Mouse (Mus musculus) embryonic facial prominence, embryonic 13.5 days (tissue): ENCODE measurements around the gene Polr2a. TPM values are rescaled to one million over a fixed set of nuclear protein-coding genes. Genes with fewer than 3 reads are reported as not detected.
"Not testable (repeated sequence)": the region's sequence is repeated elsewhere in the genome, so short reads cannot be mapped to it uniquely, and the experiment has no call there.

Experiments
- ATAC-seq: fragments of 200-750 bp; cut with Nextera tagmentation; 2 replicates; pipeline ENCODE4 v1.8.0; 2017; ENCODE audit warnings: low read depth; ENCODE audit not compliant: insufficient number of reproducible peaks, insufficient read depth, low FRiP score, low TSS enrichment
- H3K27ac ChIP-seq: fragments of 300-500 bp; sonication (generic); 2 replicates; pipeline ENCODE4 v1.5.1; 2015; ENCODE audit warnings: moderate library complexity, mild to moderate bottlenecking, inconsistent platforms
- H3K27me3 ChIP-seq: fragments of 300-500 bp; sonication (generic); 2 replicates; pipeline ENCODE4 v1.6.1; 2015; ENCODE audit warnings: mild to moderate bottlenecking, inconsistent platforms
- H3K36me3 ChIP-seq: fragments of 300-500 bp; sonication (generic); 2 replicates; pipeline ENCODE4 v1.6.1; 2015; ENCODE audit warnings: mild to moderate bottlenecking, inconsistent platforms
- H3K4me1 ChIP-seq: fragments of 300-500 bp; sonication (generic); 2 replicates; pipeline ENCODE4 v1.6.1; 2015; ENCODE audit warnings: inconsistent platforms
- H3K4me2 ChIP-seq: fragments of 300-500 bp; sonication (generic); 2 replicates; pipeline ENCODE4 v1.6.1; 2015; ENCODE audit warnings: moderate library complexity, mild to moderate bottlenecking, inconsistent platforms
- H3K4me3 ChIP-seq: fragments of 300-500 bp; sonication (generic); 2 replicates; pipeline ENCODE4 v1.5.1; 2015; ENCODE audit warnings: mild to moderate bottlenecking, inconsistent platforms
- H3K9ac ChIP-seq: fragments of 300-500 bp; sonication (generic); 2 replicates; pipeline ENCODE4 v1.6.1; 2015; ENCODE audit warnings: mild to moderate bottlenecking, inconsistent platforms
- H3K9me3 ChIP-seq: fragments of 300-500 bp; sonication (generic); 2 replicates; pipeline ENCODE4 v1.6.1; 2016; ENCODE audit warnings: inconsistent platforms
- WGBS: fragments of 180-500 bp; shearing (Covaris S2); methylation state at CpG from one replicate; pipeline ENCODE4 v1.1.7; 2015; ENCODE audit warnings: mixed read lengths; 5-methylcytosine and 5-hydroxymethylcytosine counted together
- polyA plus RNA-seq: library from polyadenylated mRNA; unstranded; fragments of >200 nt; fragmentation: Nextera tagmentation; extraction: Ambion mirVana; gene quantifications from 2 replicates; pipeline ENCODE4 v1.2.1, GENCODE M21; 2015

Polr2a gene
- polyA plus RNA-seq, 1 experiment from 2014 or later: 31.3 TPM

DNA sequence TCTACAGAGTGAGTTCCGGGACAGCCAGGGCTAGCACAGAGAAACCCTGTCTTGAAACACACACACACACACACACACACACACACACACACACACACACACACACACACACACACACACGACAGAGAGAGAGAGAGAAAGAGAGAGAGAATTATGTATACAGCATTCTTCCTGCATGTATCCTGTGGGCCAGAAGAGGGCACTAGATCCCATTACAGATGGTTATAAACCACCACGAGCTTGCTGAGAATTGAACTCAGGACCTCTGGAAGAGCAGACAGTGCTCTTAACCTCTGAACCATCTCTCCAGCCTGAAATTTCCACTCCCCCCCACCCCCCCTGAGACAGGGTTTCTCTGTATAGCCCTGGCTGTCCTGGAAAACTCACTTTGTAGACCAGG, 27.0 kb downstream of the Polr2a start:
- not testable (repeated sequence) for H3K4me2 ChIP-seq, H3K27ac ChIP-seq, H3K27me3 ChIP-seq, H3K9ac ChIP-seq, ATAC-seq, H3K4me3 ChIP-seq, H3K9me3 ChIP-seq, H3K4me1 ChIP-seq
- peaks cover 33% of the 10 kb centered on the region for H3K36me3 ChIP-seq
- WGBS: 88% methylated on average over 2 of the region's 3 CpGs

DNA sequence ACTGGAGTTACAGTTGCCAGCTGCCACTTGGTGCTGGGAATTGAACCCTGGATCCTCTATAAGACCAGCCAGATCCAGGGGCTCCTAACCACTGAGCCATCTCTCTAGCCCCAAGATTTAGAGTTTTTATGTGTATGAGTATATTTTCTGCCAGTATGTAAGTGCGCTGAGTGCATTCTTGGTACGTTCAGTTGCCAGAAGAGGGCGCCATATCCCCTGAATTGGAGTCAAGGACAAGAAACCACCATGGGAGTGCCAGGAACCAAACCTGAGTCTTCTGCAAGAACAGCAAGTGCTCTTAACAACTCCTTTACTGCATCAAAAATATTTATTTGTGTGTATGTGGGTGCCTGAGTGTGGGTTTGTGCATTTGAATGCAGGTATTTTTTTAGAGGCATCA, 29.4 kb downstream of the Polr2a start:
- ATAC-seq: no peak
- H3K36me3 ChIP-seq: peaks cover 9% of the 10 kb centered on the region
- H3K27me3 ChIP-seq: no peaks in the 10 kb centered on the region
- H3K4me3 ChIP-seq: no peak overlapping the region
- no peak overlapping the region for H3K4me2 ChIP-seq
- no peaks in the 10 kb centered on the region for H3K4me1 ChIP-seq
- H3K27ac ChIP-seq: no peak overlapping the region
- WGBS: 24% methylated on average over 3 of the region's 3 CpGs
- no peak overlapping the region for H3K9ac ChIP-seq
- no peaks in the 10 kb centered on the region for H3K9me3 ChIP-seq

DNA sequence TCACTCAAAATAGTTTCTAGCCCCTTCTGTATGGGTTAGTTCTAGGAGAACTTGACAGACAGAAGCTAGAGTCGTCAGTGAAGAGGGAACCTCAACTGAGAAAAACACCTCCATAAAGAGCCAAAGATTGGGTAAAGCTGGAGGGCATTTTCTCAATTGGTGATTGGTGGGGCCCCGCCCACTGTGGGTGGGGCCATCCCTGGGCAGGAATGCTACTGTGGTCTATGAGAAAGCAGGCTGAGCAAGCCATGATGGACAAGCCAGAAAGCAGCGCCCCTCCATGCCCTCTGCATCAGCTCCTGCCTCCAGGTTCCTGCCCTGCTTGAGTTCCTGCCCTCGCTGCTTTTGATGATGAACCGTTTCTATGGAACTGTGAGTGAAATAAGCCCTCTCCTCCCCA, 32.5 kb downstream of the Polr2a start:
- Histone ChIP-seq H3K27me3 (no peaks in the 10 kb centered on the region), H3K4me1 (no peaks in the 10 kb centered on the region), H3K27ac (no peak overlapping the region), H3K9me3 (no peaks in the 10 kb centered on the region), H3K9ac (no peak overlapping the region), H3K36me3 (no peaks in the 10 kb centered on the region), H3K4me2 (no peak overlapping the region), H3K4me3 (no peak overlapping the region)
- ATAC-seq: no peak
- 40% methylated on average over 5 of the region's 5 CpGs for WGBS

DNA sequence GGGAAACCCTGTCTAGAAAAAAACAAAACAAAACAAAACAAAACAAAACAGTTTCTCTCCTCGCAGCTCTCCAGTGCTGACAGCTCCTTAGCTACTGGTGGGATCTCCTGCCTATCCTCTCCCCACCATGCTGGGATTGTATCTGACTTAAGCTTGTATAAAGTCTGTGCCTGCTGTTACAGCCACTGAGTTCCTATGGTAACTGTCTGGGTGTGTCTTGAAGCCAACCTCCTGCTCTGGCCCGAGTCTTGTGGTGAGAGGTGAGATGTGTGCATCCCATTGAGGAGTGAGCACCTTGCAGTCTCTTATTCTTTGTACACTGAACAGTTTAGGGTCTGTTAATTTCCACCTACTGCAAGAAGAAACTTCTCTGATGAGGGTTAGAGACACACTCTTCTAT, 35.4 kb downstream of the Polr2a start:
- Histone ChIP-seq H3K4me1 (peaks cover 5% of the 10 kb centered on the region; the same call in 1 of the 2 replicates), H3K36me3 (no peaks in the 10 kb centered on the region), H3K9me3 (no peaks in the 10 kb centered on the region), H3K9ac (no peak overlapping the region), H3K27me3 (no peaks in the 10 kb centered on the region), H3K27ac (no peak overlapping the region), H3K4me2 (no peak overlapping the region), H3K4me3 (no peak overlapping the region)
- 45% methylated on average over 2 of the region's 2 CpGs for WGBS
- ATAC-seq: no peak

DNA sequence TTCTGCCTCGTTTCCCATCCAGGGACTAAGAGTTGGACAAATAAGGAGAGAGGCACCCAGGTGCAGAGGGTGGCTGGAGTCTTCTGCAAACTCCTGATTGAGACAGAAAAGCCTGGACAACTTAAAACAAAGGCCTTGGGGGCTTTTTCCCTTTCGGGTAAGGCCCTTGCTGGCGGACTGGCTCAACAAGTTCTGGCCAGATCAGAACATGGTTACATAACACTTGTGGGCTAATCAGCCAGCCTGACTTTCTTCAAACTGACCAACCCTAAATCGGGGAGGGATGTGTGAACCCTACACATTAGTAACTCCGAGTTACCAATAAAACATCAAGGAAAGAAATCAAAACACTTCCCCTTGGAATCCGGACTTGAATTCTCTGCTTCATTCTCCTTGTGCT, 37.6 kb downstream of the Polr2a start:
- Histone ChIP-seq H3K36me3 (no peaks in the 10 kb centered on the region), H3K27me3 (no peaks in the 10 kb centered on the region), H3K4me3 (no peak overlapping the region), H3K9me3 (no peaks in the 10 kb centered on the region), H3K4me1 (peaks cover 9% of the 10 kb centered on the region; the same call in 1 of the 2 replicates), H3K4me2 (no peak overlapping the region), H3K9ac (no peak overlapping the region), H3K27ac (no peak overlapping the region)
- ATAC-seq: no peak
- WGBS: 64% methylated on average over 6 of the region's 6 CpGs

DNA sequence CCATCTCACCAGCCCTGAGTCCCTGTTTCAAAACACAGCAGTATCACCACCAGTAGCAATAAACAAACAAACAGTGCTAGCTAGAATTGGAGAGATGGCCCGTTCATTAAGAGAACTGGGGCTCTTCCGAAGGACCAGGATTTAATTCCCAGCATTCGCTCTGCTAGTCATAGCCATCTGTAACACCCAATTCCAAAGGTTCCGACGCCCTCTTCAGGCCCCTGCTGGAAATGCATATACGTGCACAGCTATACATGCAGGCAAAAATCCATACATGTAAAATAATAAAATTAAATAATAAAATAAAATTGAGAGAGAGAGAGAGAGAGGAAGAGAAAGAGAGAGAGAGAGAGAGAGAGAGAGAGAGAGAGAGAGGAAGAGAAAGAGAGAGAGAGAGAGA, 39.0 kb downstream of the Polr2a start:
- no peaks in the 10 kb centered on the region for H3K9me3 ChIP-seq
- ATAC-seq: no peak
- H3K27me3 ChIP-seq: no peaks in the 10 kb centered on the region
- no peak overlapping the region for H3K4me2 ChIP-seq
- WGBS: 69% methylated on average over 6 of the region's 6 CpGs
- no peaks in the 10 kb centered on the region for H3K36me3 ChIP-seq
- H3K4me1 ChIP-seq: peaks cover 15% of the 10 kb centered on the region; the same call in 1 of the 2 replicates
- no peak overlapping the region for H3K9ac ChIP-seq
- H3K4me3 ChIP-seq: no peak overlapping the region
- no peak overlapping the region for H3K27ac ChIP-seq

DNA sequence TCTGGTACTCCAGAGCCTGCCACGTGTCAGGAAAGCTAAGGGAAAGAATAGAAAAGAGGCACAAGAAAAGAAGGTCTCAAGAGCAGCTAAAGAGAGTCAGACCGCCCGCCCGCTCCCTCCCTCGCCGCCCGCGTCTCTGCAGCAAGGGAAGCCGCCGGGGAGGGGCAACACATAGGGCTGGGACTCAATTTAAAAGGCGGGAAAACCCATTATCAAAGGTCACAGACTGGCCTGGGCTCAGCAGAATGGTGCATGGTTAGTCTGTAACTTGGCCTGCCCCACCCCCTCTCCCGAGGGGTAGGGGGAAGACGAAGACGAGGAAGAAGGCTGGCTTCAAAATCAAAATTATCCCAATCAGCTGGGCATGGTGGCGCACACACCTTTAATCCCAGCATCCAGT, 39.8 kb downstream of the Polr2a start:
- H3K36me3 ChIP-seq: no peaks in the 10 kb centered on the region
- H3K4me2 ChIP-seq: peak overlapping the region; percentile 43
- peaks cover 15% of the 10 kb centered on the region; the same call in 1 of the 2 replicates for H3K4me1 ChIP-seq
- H3K27ac ChIP-seq: no peak overlapping the region
- 0 out of 2 replicates have a peak overlapping the region, but pooled peaks have one; percentile 49 for H3K9ac ChIP-seq
- no peaks in the 10 kb centered on the region for H3K27me3 ChIP-seq
- 22% methylated on average over 15 of the region's 15 CpGs for WGBS
- no peaks in the 10 kb centered on the region for H3K9me3 ChIP-seq
- ATAC-seq: no peak
- H3K4me3 ChIP-seq: 0 out of 2 replicates have a peak overlapping the region, but pooled peaks have one; percentile 14

DNA sequence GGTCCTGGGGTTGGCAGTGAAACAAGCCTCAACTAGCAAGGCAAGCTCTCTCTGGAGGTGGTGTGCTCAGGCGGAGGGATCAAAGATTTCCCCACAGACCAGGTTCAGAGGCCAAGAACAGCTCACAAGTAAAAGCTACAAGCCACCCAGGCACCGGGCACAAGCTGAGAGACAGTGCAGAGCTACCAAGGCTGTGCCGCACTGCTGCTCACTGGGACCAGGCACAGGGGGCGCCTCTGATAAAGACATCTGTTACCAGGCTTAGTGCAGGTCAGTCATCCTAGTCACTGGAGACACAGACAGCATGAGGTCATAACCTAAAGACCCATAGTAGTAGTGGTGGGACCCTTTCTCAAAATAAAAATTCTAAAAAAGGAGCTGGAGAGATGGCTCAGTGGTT, 41.5 kb downstream of the Polr2a start:
- H3K27ac ChIP-seq: no peak overlapping the region
- ATAC-seq: no peak
- H3K36me3 ChIP-seq: no peaks in the 10 kb centered on the region
- H3K27me3 ChIP-seq: no peaks in the 10 kb centered on the region
- no peak overlapping the region for H3K9ac ChIP-seq
- no peak overlapping the region for H3K4me2 ChIP-seq
- H3K9me3 ChIP-seq: no peaks in the 10 kb centered on the region
- no peak overlapping the region for H3K4me3 ChIP-seq
- H3K4me1 ChIP-seq: peaks cover 17% of the 10 kb centered on the region; the same call in 1 of the 2 replicates
- 66% methylated on average over 4 of the region's 4 CpGs for WGBS

DNA sequence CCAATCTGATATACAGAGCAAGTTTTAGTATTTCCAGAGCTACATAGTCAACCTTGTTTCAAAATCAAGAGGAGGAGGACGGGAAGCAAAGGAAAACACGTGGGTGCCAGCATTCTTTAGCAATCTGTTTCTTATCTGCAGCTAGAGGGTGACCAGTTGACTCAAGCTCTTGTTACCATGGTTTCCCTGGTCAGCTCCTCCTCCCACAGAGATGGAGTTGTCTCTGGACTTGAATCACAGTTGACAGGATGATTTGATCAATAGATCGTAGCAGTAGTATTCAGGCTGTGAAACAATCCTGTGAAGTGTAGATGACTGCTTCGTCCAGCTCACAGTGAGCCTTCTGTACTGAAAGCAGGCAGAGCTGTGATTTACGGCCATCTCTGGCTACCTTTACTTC, 42.5 kb downstream of the Polr2a start:
- Histone ChIP-seq H3K4me1 (peaks cover 17% of the 10 kb centered on the region; the same call in 1 of the 2 replicates), H3K9me3 (no peaks in the 10 kb centered on the region), H3K4me3 (no peak overlapping the region), H3K36me3 (no peaks in the 10 kb centered on the region), H3K27me3 (no peaks in the 10 kb centered on the region), H3K27ac (peak overlapping the region; percentile 22; the same call in 1 of the 2 replicates), H3K9ac (no peak overlapping the region), H3K4me2 (no peak overlapping the region)
- 18% methylated on average over 5 of the region's 5 CpGs for WGBS
- no peak for ATAC-seq

DNA sequence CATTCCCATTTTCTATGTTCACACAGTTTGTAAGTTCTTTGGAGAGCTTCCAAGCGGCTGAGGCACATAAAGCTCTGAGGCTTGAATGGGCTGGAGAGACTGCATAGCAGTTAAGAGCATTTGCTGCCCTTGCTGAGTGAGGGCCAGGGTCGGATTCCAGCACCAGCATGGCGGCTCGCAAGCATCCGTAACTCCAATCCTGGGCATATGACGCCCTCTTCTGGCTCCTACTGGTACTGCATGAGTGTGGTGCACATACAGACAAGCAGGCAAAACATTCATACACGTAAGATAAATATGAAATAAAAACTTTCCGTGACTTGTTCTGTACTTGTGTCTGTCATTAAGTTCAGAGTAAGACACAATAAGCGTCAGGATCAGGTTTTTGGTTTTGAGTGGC, 43.0 kb downstream of the Polr2a start:
- WGBS: 54% methylated on average over 9 of the region's 9 CpGs
- H3K27ac ChIP-seq: 0 out of 2 replicates have a peak overlapping the region, but pooled peaks have one; percentile 17

DNA sequence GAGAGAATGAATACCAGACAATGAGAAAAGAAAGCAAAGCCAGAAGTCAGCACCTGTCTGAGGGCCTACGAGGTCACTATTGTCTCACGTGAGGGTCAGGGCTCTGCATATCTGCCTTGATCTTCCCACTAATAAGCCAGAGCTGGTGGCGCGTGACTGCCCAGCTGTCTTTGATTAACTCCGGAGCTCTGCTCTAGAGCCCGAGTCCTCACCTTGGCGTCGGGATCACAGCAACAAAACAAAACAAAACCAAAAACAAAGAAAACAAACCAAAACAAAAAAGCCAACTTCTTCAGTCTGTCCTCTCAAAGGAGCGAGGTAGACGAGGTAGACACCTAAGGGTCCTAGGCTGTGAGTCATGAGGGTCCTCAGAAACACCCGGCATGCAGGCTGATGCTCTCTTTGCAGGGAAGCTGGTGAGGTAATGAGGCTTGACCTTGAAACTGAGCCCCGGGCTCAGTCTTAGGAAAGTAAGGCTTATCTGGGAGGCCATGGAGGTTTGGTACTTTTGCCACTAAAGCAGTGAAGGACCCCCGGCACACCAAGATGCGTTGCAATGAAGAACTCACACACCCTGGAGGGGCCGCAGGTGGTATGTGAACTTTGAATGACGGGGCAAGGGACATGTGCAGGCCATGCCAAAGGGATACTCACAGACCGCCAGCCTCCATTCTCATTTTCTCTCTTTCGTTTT, 43.7 kb downstream of the Polr2a start:
- Histone ChIP-seq H3K4me3 (peak overlapping the region; percentile 9; the same call in 1 of the 2 replicates), H3K4me1 (peaks cover 21% of the 10 kb centered on the region), H3K27ac (no peak overlapping the region; the same call in 1 of the 2 replicates), H3K4me2 (peak overlapping the region; percentile 35), H3K9ac (no peak overlapping the region), H3K9me3 (no peaks in the 10 kb centered on the region), H3K27me3 (no peaks in the 10 kb centered on the region), H3K36me3 (no peaks in the 10 kb centered on the region)
- ATAC-seq: no peak
- 40% methylated on average over 18 of the region's 18 CpGs for WGBS

More for the DNA sequence above, 43.0 kb downstream of the Polr2a start:
- H3K9me3 ChIP-seq: no peaks in the 10 kb centered on the region
- H3K36me3 ChIP-seq: no peaks in the 10 kb centered on the region
- H3K9ac ChIP-seq: no peak overlapping the region
- ATAC-seq: no peak
- H3K4me1 ChIP-seq: peaks cover 17% of the 10 kb centered on the region; the same call in 1 of the 2 replicates
- no peaks in the 10 kb centered on the region for H3K27me3 ChIP-seq
- H3K4me2 ChIP-seq: no peak overlapping the region
- no peak overlapping the region for H3K4me3 ChIP-seq

DNA sequence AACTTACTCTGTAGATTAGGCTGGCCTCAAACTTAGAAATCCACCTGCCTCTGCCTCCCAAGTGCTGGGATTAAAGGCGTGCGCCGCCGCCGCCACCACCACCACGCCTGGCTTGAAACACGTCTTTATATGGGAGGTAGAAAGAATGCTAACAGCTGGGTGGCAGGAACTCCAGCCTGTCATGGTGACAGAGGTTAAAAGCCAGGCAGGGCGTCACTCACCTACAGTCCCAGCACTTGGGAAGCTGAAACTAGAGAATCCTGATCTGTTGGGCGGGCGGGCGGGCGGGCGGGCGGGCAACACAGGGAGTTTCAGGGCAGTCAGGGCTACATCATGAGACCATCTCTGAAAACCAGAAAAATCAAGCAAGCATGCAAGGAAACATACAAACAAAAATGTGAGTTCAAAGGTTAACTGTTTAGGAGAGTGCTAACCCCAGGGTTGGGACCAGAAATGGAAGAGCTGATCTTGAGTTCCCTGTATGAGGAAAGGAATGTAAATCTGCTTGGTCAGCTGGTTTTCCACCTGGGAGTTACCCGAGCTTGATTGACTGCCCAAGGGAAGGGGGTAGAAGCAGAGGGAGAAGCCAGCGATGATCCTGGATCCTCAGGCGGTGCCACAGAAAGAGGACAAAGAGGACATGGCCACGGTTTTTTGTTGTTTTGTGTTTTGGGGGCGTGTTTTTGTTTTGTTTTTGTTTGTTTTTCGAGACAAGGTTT, 45.3 kb downstream of the Polr2a start:
- no peak overlapping the region for H3K4me3 ChIP-seq
- H3K27ac ChIP-seq: no peak overlapping the region
- no peak for ATAC-seq
- no peak overlapping the region for H3K4me2 ChIP-seq
- H3K9me3 ChIP-seq: no peaks in the 10 kb centered on the region
- 75% methylated on average over 20 of the region's 20 CpGs for WGBS
- no peaks in the 10 kb centered on the region for H3K27me3 ChIP-seq
- peaks cover 27% of the 10 kb centered on the region for H3K4me1 ChIP-seq
- H3K36me3 ChIP-seq: no peaks in the 10 kb centered on the region
- H3K9ac ChIP-seq: no peak overlapping the region
